Mouse (Mus musculus) heart, adult 2 months (tissue): ENCODE measurements around the gene Mlf1.

Source experiments
- CTCF ChIP-seq: fragments of 200-600 bp; IDR thresholded peaks from 2 replicates; pipeline ENCODE4 v1.8.1; 2022; ENCODE audit warnings: antibody characterized with exemption, mild to moderate bottlenecking, moderate library complexity
- POLR2A ChIP-seq: fragments of 200-500 bp; IDR thresholded peaks from 2 replicates; pipeline ENCODE4 v1.6.1; 2011; ENCODE audit warnings: mild to moderate bottlenecking, low read depth, low read length, control low read depth; ENCODE audit not compliant: insufficient read depth

DNA sequence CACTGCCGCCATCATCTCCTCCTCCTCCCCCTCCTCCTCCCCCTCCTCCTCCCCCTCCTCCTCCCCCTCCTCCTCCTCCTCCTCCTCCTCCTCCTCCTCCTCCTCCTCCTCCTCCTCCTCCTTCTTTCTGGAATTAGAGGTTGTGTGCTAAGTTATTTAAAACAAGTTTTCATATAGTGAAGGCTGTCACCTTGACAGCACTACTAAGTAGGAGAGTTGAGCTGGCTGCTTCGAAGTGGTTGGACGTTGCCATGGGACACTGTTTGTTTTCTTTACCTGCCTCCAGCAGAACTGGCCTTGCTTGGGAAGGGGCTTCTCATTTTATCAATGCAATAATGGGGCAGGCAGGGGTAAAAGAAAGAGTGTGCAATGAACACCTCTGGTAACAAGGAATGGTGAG lies 1.2 kb downstream of the Mlf1 start, which contains the start of gene Gm17402:
- TF ChIP-seq POLR2A (no peak), CTCF (no peak)
